Mouse (Mus musculus) heart, adult 2 months (tissue): ENCODE measurements at regions not wholly inside any gene's neighbourhood (a gene's known extent, or its start where the extent isn't known, plus 50 kb on each side); places are given as distances from the start of the nearest gene placed in this dataset.

Source experiments
- CTCF ChIP-seq: fragments of 200-600 bp; IDR thresholded peaks from 2 replicates; pipeline ENCODE4 v1.8.1; 2022; ENCODE audit warnings: antibody characterized with exemption, mild to moderate bottlenecking, moderate library complexity
- EP300 ChIP-seq: fragments of 200-500 bp; IDR thresholded peaks from 2 replicates; pipeline ENCODE4 v1.6.1; 2011; ENCODE audit warnings: low read depth, low read length, control low read depth; ENCODE audit not compliant: insufficient read depth

- TF ChIP-seq CTCF = no peak
- TF ChIP-seq EP300 = no peak
Measured at GRCm38 (mm10) chr7:70698986-70699385, 332.5 kb upstream of the Nr2f2 start.
